Mouse (Mus musculus): Measurements from ENCODE around the gene Tbc1d22b.

GRCm38 (mm10) chr17:29565521-29565920, 15.9 kb downstream of the Tbc1d22b start:
- TF ChIP-seq CTCF (IDR thresholded peaks at IDR 0.05; ENCODE audit: low read depth, low read length) (no peak), EP300 (IDR thresholded peaks at IDR 0.05; ENCODE audit: insufficient read depth, low read depth, low read length) (no peak)

All from ES-Bruce4 (cell line).